Mouse (Mus musculus): Measurements from ENCODE around the gene Tbrg1. TPM values are rescaled to one million over a fixed set of nuclear protein-coding genes. Genes with fewer than 3 reads are reported as not detected.

Tbrg1 gene
- total and polyA plus RNA-seq, 3 experiments, result 127 to 159 TPM; not detected in 1

DNA sequence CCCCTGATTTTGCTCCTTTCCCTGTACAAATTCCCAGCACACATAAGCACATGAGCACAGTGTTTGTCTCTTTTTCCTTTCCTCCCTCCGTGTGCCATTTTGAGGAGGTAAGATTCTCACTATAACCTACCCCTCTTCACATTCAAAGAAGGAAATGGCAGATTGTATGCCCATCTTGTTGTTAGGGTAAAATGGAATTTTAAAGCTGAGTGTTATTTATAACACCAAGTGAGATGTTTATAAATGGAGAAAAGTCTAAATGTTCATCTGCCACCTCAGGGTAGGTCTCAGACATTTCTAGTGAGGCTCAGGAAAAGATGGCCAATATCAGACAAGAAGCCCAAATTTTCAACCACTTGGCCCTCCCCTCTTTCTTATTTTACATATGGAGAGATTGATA is 32.6 kb downstream of the Tbrg1 start:
- H3K4me1 ChIP-seq (ENCODE audit: control insufficient read depth in 1 of 2, insufficient read depth in 2 of 2, low read length in 2 of 2), result no peaks in the 10 kb centered on the region
- TF ChIP-seq MYB (IDR thresholded peaks at IDR 0.05; ENCODE audit: low read depth, low read length) (no peak), MAX (IDR thresholded peaks at IDR 0.05; ENCODE audit: low read length) (no peak), GATA1 (IDR thresholded peaks at IDR 0.05; ENCODE audit: low read depth, low read length) (no peak), HCFC1 (IDR thresholded peaks at IDR 0.05; ENCODE audit: low read depth, low read length) (no peak), CHD1 (IDR thresholded peaks at IDR 0.05; ENCODE audit: low read depth, low read length) (no peak), MAZ (IDR thresholded peaks at IDR 0.05; ENCODE audit: low read depth, low read length) (no peak), MAFK (IDR thresholded peaks at IDR 0.05; ENCODE audit: borderline replicate concordance, low read depth, low read length) (no peak)
- no peaks in the 10 kb centered on the region for H3K27me3 ChIP-seq (ENCODE audit: control insufficient read depth in 1 of 2, insufficient read depth in 2 of 2, low read length in 2 of 2)
- no peak for DNase-seq (ENCODE audit: low read depth, low spot score)
- no peak overlapping the region for H3K4me3 ChIP-seq (ENCODE audit: control insufficient read depth in 1 of 2, insufficient read depth in 1 of 2, low read depth in 2 of 2, low read length in 2 of 2)
- no peak overlapping the region for H3K27ac ChIP-seq (ENCODE audit: control insufficient read depth, low read depth, low read length)
- H3K79me2 ChIP-seq (ENCODE audit: control insufficient read depth, insufficient read depth, low read length, poor library complexity), result no peaks in the 10 kb centered on the region
- H3K9me3 ChIP-seq (replicated peaks; ENCODE audit: insufficient read depth, low read length), result no peaks in the 10 kb centered on the region
- H3K36me3 ChIP-seq (ENCODE audit: control insufficient read depth in 1 of 2, insufficient read depth in 2 of 2, low read length in 2 of 2), result no peaks in the 10 kb centered on the region
- no peak overlapping the region for H3K9ac ChIP-seq (ENCODE audit: control insufficient read depth, low read depth, low read length, poor library complexity, severe bottlenecking)

DNA sequence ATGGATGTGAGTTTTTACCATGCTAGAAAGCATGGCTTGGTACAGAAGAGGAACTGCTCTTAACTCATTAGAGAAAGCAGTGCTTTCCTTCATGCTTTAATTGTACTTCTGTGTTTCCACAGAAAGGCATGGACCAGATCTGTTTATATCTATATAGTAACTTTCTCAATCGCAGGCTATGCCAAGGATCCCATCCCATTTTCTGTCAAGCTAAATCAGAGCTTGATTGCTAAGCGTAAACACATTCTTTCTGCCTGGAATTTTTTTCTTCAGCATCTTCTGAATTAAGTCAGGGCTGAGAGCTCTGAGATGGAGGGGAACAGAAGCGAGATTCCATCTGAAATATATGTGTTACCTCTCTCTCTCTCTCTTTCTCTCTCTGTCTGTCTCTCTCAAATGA is 33.1 kb downstream of the Tbrg1 start:
- Histone ChIP-seq H3K9ac (ENCODE audit: control insufficient read depth, low read depth, low read length, poor library complexity, severe bottlenecking) (no peak overlapping the region), H3K27me3 (ENCODE audit: control insufficient read depth in 1 of 2, insufficient read depth in 2 of 2, low read length in 2 of 2) (no peaks in the 10 kb centered on the region), H3K36me3 (ENCODE audit: control insufficient read depth in 1 of 2, insufficient read depth in 2 of 2, low read length in 2 of 2) (no peaks in the 10 kb centered on the region), H3K9me3 (replicated peaks; ENCODE audit: insufficient read depth, low read length) (no peaks in the 10 kb centered on the region), H3K4me1 (ENCODE audit: control insufficient read depth in 1 of 2, insufficient read depth in 2 of 2, low read length in 2 of 2) (no peaks in the 10 kb centered on the region), H3K79me2 (ENCODE audit: control insufficient read depth, insufficient read depth, low read length, poor library complexity) (no peaks in the 10 kb centered on the region), H3K27ac (ENCODE audit: control insufficient read depth, low read depth, low read length) (no peak overlapping the region), H3K4me3 (ENCODE audit: control insufficient read depth in 1 of 2, insufficient read depth in 1 of 2, low read depth in 2 of 2, low read length in 2 of 2) (no peak overlapping the region)
- no peak for DNase-seq (ENCODE audit: low read depth, low spot score)
- TF ChIP-seq SIN3A (IDR thresholded peaks at IDR 0.05; ENCODE audit: low read length) (no peak), GATA1 (IDR thresholded peaks at IDR 0.05; ENCODE audit: low read depth, low read length) (no peak), ZNF384 (IDR thresholded peaks at IDR 0.05; ENCODE audit: low read depth, low read length) (no peak)

GRCm38 (mm10) chr9:37621290-37621689 is 35.8 kb downstream of the Tbrg1 start:
- H3K4me1 ChIP-seq (ENCODE audit: control insufficient read depth in 1 of 2, insufficient read depth in 2 of 2, low read length in 2 of 2), result 0 out of 4 replicates have a peak, but pooled peaks cover 0 to under 1% of the 10 kb centered on the region in 2 experiments
- no peak overlapping the region for H3K27ac ChIP-seq (ENCODE audit: control insufficient read depth, low read depth, low read length)
- no peaks in the 10 kb centered on the region for H3K79me2 ChIP-seq (ENCODE audit: control insufficient read depth, insufficient read depth, low read length, poor library complexity)
- no peak overlapping the region for H3K9ac ChIP-seq (ENCODE audit: control insufficient read depth, low read depth, low read length, poor library complexity, severe bottlenecking)
- TF ChIP-seq MAX (IDR thresholded peaks at IDR 0.05; ENCODE audit: low read length) (no peak), EP300 (IDR thresholded peaks at IDR 0.05; ENCODE audit: low read depth in 1 of 2, low read length in 2 of 2) (no peak), KAT2A (conservative IDR thresholded peaks at IDR 0.05; ENCODE audit: low read depth, low read length) (no peak), ZNF384 (IDR thresholded peaks at IDR 0.05; ENCODE audit: low read depth, low read length) (no peak), USF2 (IDR thresholded peaks at IDR 0.05; ENCODE audit: borderline replicate concordance in 1 of 2, insufficient read depth in 1 of 2, low read depth in 1 of 2, low read length in 2 of 2) (no peak), ETS1 (IDR thresholded peaks at IDR 0.05; ENCODE audit: low read depth, low read length) (no peak), POLR2AphosphoS2 (IDR thresholded peaks at IDR 0.05; ENCODE audit: low read length) (no peak), GATA1 (IDR thresholded peaks at IDR 0.05; ENCODE audit: low read depth, low read length) (no peak), ZC3H11A (IDR thresholded peaks at IDR 0.05; ENCODE audit: low read depth, low read length) (no peak), HCFC1 (IDR thresholded peaks at IDR 0.05; ENCODE audit: low read depth, low read length) (no peak), UBTF (IDR thresholded peaks at IDR 0.05; ENCODE audit: borderline replicate concordance, insufficient read depth, low read depth, low read length) (no peak), CTCF (IDR thresholded peaks at IDR 0.05 in 2 of 3, conservative IDR thresholded peaks at IDR 0.05 in 1 of 3; ENCODE audit: control insufficient read depth in 1 of 3, insufficient read depth in 1 of 3, low read depth in 2 of 3, low read length in 3 of 3, poor library complexity in 1 of 3, severe bottlenecking in 1 of 3) (no peak), MAZ (IDR thresholded peaks at IDR 0.05; ENCODE audit: low read depth, low read length) (no peak), MYB (IDR thresholded peaks at IDR 0.05; ENCODE audit: low read depth, low read length) (no peak), ZMIZ1 (IDR thresholded peaks at IDR 0.05; ENCODE audit: low read depth, low read length) (no peak)
- no peaks in the 10 kb centered on the region for H3K27me3 ChIP-seq (ENCODE audit: control insufficient read depth in 1 of 2, insufficient read depth in 2 of 2, low read length in 2 of 2)
- H3K36me3 ChIP-seq (ENCODE audit: control insufficient read depth in 1 of 2, insufficient read depth in 2 of 2, low read length in 2 of 2), result peaks cover 0 to 4% of the 10 kb centered on the region in 2 experiments; a peak in 2 of 4 replicates
- no peak overlapping the region for H3K4me3 ChIP-seq (ENCODE audit: control insufficient read depth in 1 of 2, insufficient read depth in 1 of 2, low read depth in 2 of 2, low read length in 2 of 2)
- DNase-seq (ENCODE audit: low read depth, low spot score), result no peak
- no peaks in the 10 kb centered on the region for H3K9me3 ChIP-seq (replicated peaks; ENCODE audit: insufficient read depth, low read length)
